In genomic region chr16:11174671-11175081, GRCm38 (mm10) we compare ENCODE assay signal across 8 mouse cellular contexts. TPM values are rescaled to one million over a fixed set of nuclear protein-coding genes. Genes with fewer than 3 reads are reported as not detected.
DNase-seq lines count a peak whose midpoint lies in the region; ATAC-seq and TF ChIP-seq lines count a peak whose summit lies in the region.

No protein-coding gene starts in this region.

- peak overlapping the region; percentile 80 for H3K4me2 ChIP-seq in heart, embryonic 12.5 days
- H3K4me2 ChIP-seq in kidney, embryonic 15.5 days, result peak overlapping the region; percentile 78
- H3K4me2 ChIP-seq in limb, embryonic 15.5 days, result peak overlapping the region; percentile 64
- peak overlapping the region; percentile 75 for H3K4me2 ChIP-seq in midbrain, embryonic 16.5 days (ENCODE audit: low read length)

- peaks cover 4% of the 10 kb centered on the region for H3K4me1 ChIP-seq in embryonic fibroblast, embryonic 13.5 days (ENCODE audit: control insufficient read depth, insufficient read depth, low read length)
- H3K4me1 ChIP-seq in heart, embryonic 12.5 days (replicated peaks), result peaks cover 18% of the 10 kb centered on the region
- peaks cover 18% of the 10 kb centered on the region for H3K4me1 ChIP-seq in kidney, embryonic 15.5 days
- H3K4me1 ChIP-seq in limb, embryonic 15.5 days, result peaks cover 16% of the 10 kb centered on the region
- peaks cover 18% of the 10 kb centered on the region for H3K4me1 ChIP-seq in midbrain, embryonic 16.5 days (ENCODE audit: control insufficient read depth, insufficient read depth, low read length)

- peaks cover 4% of the 10 kb centered on the region; the same call in 1 of the 2 replicates for H3K9me3 ChIP-seq in heart, embryonic 12.5 days (replicated peaks)
- H3K9me3 ChIP-seq in kidney, embryonic 15.5 days (replicated peaks), result no peaks in the 10 kb centered on the region
- no peaks in the 10 kb centered on the region for H3K9me3 ChIP-seq in limb, embryonic 15.5 days
- no peaks in the 10 kb centered on the region for H3K9me3 ChIP-seq in midbrain, embryonic 16.5 days (replicated peaks; ENCODE audit: control insufficient read depth, low read length, poor library complexity, severe bottlenecking)

- peak; percentile 77 for DNase-seq in CD4-positive helper T cell, adult 2 months (ENCODE audit: low read depth, low spot score)
- peak; percentile 62 to 72 for DNase-seq in adrenal gland, postnatal 36 days
- DNase-seq in spleen, postnatal 14 days (ENCODE audit: low spot score in 2 of 2), result peak; percentile 10 to 59

- no peak for TF ChIP-seq POLR2A in embryonic fibroblast, embryonic 13.5 days (IDR thresholded peaks at IDR 0.05; ENCODE audit: low read depth, low read length)

- no peaks in the 10 kb centered on the region for H3K27me3 ChIP-seq in heart, embryonic 12.5 days (replicated peaks)
- H3K27me3 ChIP-seq in kidney, embryonic 15.5 days, result no peaks in the 10 kb centered on the region
- H3K27me3 ChIP-seq in limb, embryonic 15.5 days, result no peaks in the 10 kb centered on the region
- no peaks in the 10 kb centered on the region for H3K27me3 ChIP-seq in midbrain, embryonic 16.5 days (ENCODE audit: control insufficient read depth, insufficient read depth, low read depth, low read length)

- no peaks in the 10 kb centered on the region for H3K36me3 ChIP-seq in heart, embryonic 12.5 days
- no peaks in the 10 kb centered on the region for H3K36me3 ChIP-seq in kidney, embryonic 15.5 days
- H3K36me3 ChIP-seq in limb, embryonic 15.5 days, result no peaks in the 10 kb centered on the region
- H3K36me3 ChIP-seq in midbrain, embryonic 16.5 days (ENCODE audit: control insufficient read depth, insufficient read depth, low read length), result no peaks in the 10 kb centered on the region

- no peak overlapping the region for H3K9ac ChIP-seq in heart, embryonic 12.5 days
- peak overlapping the region; percentile 89 for H3K9ac ChIP-seq in kidney, embryonic 15.5 days
- no peak overlapping the region for H3K9ac ChIP-seq in limb, embryonic 15.5 days
- H3K9ac ChIP-seq in midbrain, embryonic 16.5 days (ENCODE audit: low read depth, low read length), result peak overlapping the region; percentile 52

- peak overlapping the region; percentile 67 for H3K4me3 ChIP-seq in embryonic fibroblast, embryonic 13.5 days (ENCODE audit: insufficient read depth, low read length)
- H3K4me3 ChIP-seq in heart, embryonic 12.5 days, result peak overlapping the region; percentile 96
- peak overlapping the region; percentile 90 for H3K4me3 ChIP-seq in kidney, embryonic 15.5 days (replicated peaks)
- H3K4me3 ChIP-seq in limb, embryonic 15.5 days, result peak overlapping the region; percentile 95
- peak overlapping the region; percentile 58 for H3K4me3 ChIP-seq in midbrain, embryonic 16.5 days (ENCODE audit: low read depth, low read length)

- 12% methylated on average over 10 of the region's 10 CpGs for WGBS in heart, embryonic 12.5 days
- 7% methylated on average over 10 of the region's 10 CpGs for WGBS in kidney, embryonic 15.5 days
- WGBS in limb, embryonic 15.5 days, result 7% methylated on average over 10 of the region's 10 CpGs
- 9% methylated on average over 10 of the region's 10 CpGs for WGBS in midbrain, embryonic 16.5 days

- no peak overlapping the region for H3K27ac ChIP-seq in embryonic fibroblast, embryonic 13.5 days (ENCODE audit: insufficient read depth, low read length)
- H3K27ac ChIP-seq in heart, embryonic 12.5 days (ENCODE audit: poor library complexity, severe bottlenecking), result peak overlapping the region; percentile 82; the same call in 1 of the 2 replicates
- peak overlapping the region; percentile 88 for H3K27ac ChIP-seq in kidney, embryonic 15.5 days
- peak overlapping the region; percentile 93 for H3K27ac ChIP-seq in limb, embryonic 15.5 days
- no peak overlapping the region for H3K27ac ChIP-seq in midbrain, embryonic 16.5 days (ENCODE audit: low read length)

- TF ChIP-seq CTCF in embryonic fibroblast, embryonic 13.5 days (IDR thresholded peaks at IDR 0.05; ENCODE audit: borderline replicate concordance, insufficient read depth, low read length), result no peak

- no peak for ATAC-seq in heart, embryonic 12.5 days (ENCODE audit: insufficient number of reproducible peaks, low FRiP score)
- ATAC-seq in kidney, embryonic 15.5 days (replicated peaks; ENCODE audit: low FRiP score), result peak; percentile 9; the same call in 1 of the 2 replicates
- no peak for ATAC-seq in limb, embryonic 15.5 days (ENCODE audit: insufficient number of reproducible peaks, low FRiP score, low TSS enrichment, low read depth)
- no peak for ATAC-seq in midbrain, embryonic 16.5 days

RNA-seq across cellular contexts. Expression of gene Zc3h7a, which starts 1.5 kb away (rescaled TPM):
- total RNA-seq in adrenal gland, postnatal 36 days (2021), result 10 to 100 TPM; 67.0 to 75.5 TPM
- polyA plus RNA-seq in embryonic fibroblast, embryonic 13.5 days (2011; ENCODE audit: insufficient read length, low read depth, missing spikeins), result 147 and 159 TPM in 2 replicates
- polyA plus RNA-seq in heart, embryonic 12.5 days (2016; fragmentation: Nextera tagmentation; extraction: Ambion mirVana), result 77.9 and 83.9 TPM in 2 replicates
- polyA plus RNA-seq in kidney, embryonic 15.5 days (2015; fragmentation: Nextera tagmentation; extraction: Ambion mirVana), result 89.4 and 89.9 TPM in 2 replicates
- polyA plus RNA-seq in limb, embryonic 15.5 days (2015; fragmentation: Nextera tagmentation; extraction: Ambion mirVana), result 99.4 and 102 TPM in 2 replicates
- polyA plus RNA-seq in midbrain, embryonic 16.5 days (2015; fragmentation: Nextera tagmentation; extraction: Ambion mirVana), result 73.4 and 79.7 TPM in 2 replicates

RNA-seq across cellular contexts. Expression of gene Rsl1d1, which starts 28.5 kb away (rescaled TPM):
- 10 to 100 TPM; 79.0 to 82.0 TPM for total RNA-seq in adrenal gland, postnatal 36 days (2021)
- polyA plus RNA-seq in embryonic fibroblast, embryonic 13.5 days (2011; ENCODE audit: insufficient read length, low read depth, missing spikeins), result 190 and 238 TPM in 2 replicates
- polyA plus RNA-seq in heart, embryonic 12.5 days (2016; fragmentation: Nextera tagmentation; extraction: Ambion mirVana), result 146 and 152 TPM in 2 replicates
- polyA plus RNA-seq in kidney, embryonic 15.5 days (2015; fragmentation: Nextera tagmentation; extraction: Ambion mirVana), result 189 and 206 TPM in 2 replicates
- 156 and 160 TPM in 2 replicates for polyA plus RNA-seq in limb, embryonic 15.5 days (2015; fragmentation: Nextera tagmentation; extraction: Ambion mirVana)
- polyA plus RNA-seq in midbrain, embryonic 16.5 days (2015; fragmentation: Nextera tagmentation; extraction: Ambion mirVana), result 125 and 127 TPM in 2 replicates

RNA-seq across cellular contexts. Expression of gene Txndc11, which starts 40.2 kb away (rescaled TPM):
- 10 to 100 TPM; 37.9 to 51.8 TPM for total RNA-seq in adrenal gland, postnatal 36 days (2021)
- polyA plus RNA-seq in embryonic fibroblast, embryonic 13.5 days (2011; ENCODE audit: insufficient read length, low read depth, missing spikeins), result 26.6 and 27.1 TPM in 2 replicates
- polyA plus RNA-seq in heart, embryonic 12.5 days (2016; fragmentation: Nextera tagmentation; extraction: Ambion mirVana), result 36.7 and 37.2 TPM in 2 replicates
- polyA plus RNA-seq in kidney, embryonic 15.5 days (2015; fragmentation: Nextera tagmentation; extraction: Ambion mirVana), result 32.8 and 35.7 TPM in 2 replicates
- polyA plus RNA-seq in limb, embryonic 15.5 days (2015; fragmentation: Nextera tagmentation; extraction: Ambion mirVana), result 37.4 and 41.6 TPM in 2 replicates
- 27.1 and 30.2 TPM in 2 replicates for polyA plus RNA-seq in midbrain, embryonic 16.5 days (2015; fragmentation: Nextera tagmentation; extraction: Ambion mirVana)

Comparison
In these comparisons a context has a peak if more than half of its experiments do, and no peak if none do; other contexts are left out.
1. H3K27ac ChIP-seq: peak in heart, embryonic 12.5 days (single experiment), kidney, embryonic 15.5 days (single experiment) and limb, embryonic 15.5 days (single experiment); none in embryonic fibroblast, embryonic 13.5 days (single experiment) and midbrain, embryonic 16.5 days (single experiment).
2. H3K9ac ChIP-seq: peak in kidney, embryonic 15.5 days (single experiment) and midbrain, embryonic 16.5 days (single experiment); none in heart, embryonic 12.5 days (single experiment) and limb, embryonic 15.5 days (single experiment).
3. Peak in every context shown above with its lines, with median percentiles within 50 percentile points of each other: DNase-seq, H3K4me3 ChIP-seq and H3K4me2 ChIP-seq.